Mouse (Mus musculus): ENCODE results near the gene D5Ertd579e.

DNA sequence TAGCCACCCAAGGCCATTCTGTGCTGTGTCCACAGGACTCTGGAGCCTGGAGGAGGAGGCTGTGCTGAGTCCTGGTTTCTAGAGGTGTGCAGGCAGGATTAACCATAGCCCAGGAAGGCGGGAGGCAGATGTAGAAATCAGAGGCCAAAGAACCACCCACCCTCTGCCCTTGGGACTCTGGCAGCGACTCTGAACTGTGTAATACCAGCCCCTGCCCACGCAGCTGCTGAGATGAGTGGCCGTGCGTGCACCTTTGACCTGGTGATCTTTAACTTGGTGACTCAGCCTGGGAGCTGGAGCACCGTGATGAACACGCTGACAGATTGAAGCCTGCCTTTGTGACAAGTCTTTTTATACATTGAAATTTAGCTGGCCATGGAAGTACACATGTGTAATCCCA is 28.4 kb upstream of the D5Ertd579e start:
- TF ChIP-seq CTCF (IDR thresholded peaks at IDR 0.05; ENCODE audit: control insufficient read depth, insufficient read depth, low read length) (no peak), POLR2A (IDR thresholded peaks at IDR 0.05; ENCODE audit: borderline replicate concordance, control insufficient read depth, low read depth, low read length) (no peak)

All from bone marrow, adult 2 months (tissue).